Mouse (Mus musculus): Measurements from ENCODE around the gene Kcnk15. TPM values are rescaled to one million over a fixed set of nuclear protein-coding genes. Genes with fewer than 3 reads are reported as not detected.

Kcnk15 gene
- total RNA-seq, 2 experiments from 2014 or later, result not detected

- no peak for DNase-seq
- intact Hi-C loops (cut with DNase I), result no loop called here
These were observed 18.5 kb downstream of the Kcnk15 start for GRCm38 (mm10) chr2:163871906-163872305.

GRCm38 (mm10) chr2:163874877-163875276 lies 21.4 kb downstream of the Kcnk15 start:
- intact Hi-C loops (cut with DNase I), result no loop called here

GRCm38 (mm10) chr2:163875484-163875883 lies 22.0 kb downstream of the Kcnk15 start:
- no peak for DNase-seq

More at GRCm38 (mm10) chr2:163874877-163875276, 21.4 kb downstream of the Kcnk15 start:
- no peak for DNase-seq

GRCm38 (mm10) chr2:163876830-163877498 lies 23.5 kb downstream of the Kcnk15 start:
- no peak for DNase-seq
- intact Hi-C loops (cut with DNase I), result no loop called here

More at GRCm38 (mm10) chr2:163875484-163875883, 22.0 kb downstream of the Kcnk15 start:
- intact Hi-C loops (cut with DNase I), result no loop called here

- DNase-seq, result peak; percentile 15 to 20
- intact Hi-C loops (cut with DNase I), result no loop called here
These were observed 27.4 kb downstream of the Kcnk15 start for GRCm38 (mm10) chr2:163880891-163881290.

- intact Hi-C loops (cut with DNase I), result no loop called here
- DNase-seq, result no peak
These were observed 29.6 kb downstream of the Kcnk15 start for GRCm38 (mm10) chr2:163882859-163883652.

- intact Hi-C loops (cut with DNase I), result no loop called here
- DNase-seq, result no peak
These were observed 36.0 kb downstream of the Kcnk15 start for GRCm38 (mm10) chr2:163889411-163889810.

GRCm38 (mm10) chr2:163890586-163890985 lies 37.1 kb downstream of the Kcnk15 start:
- intact Hi-C loops (cut with DNase I), result loop anchor here (2.0 kb wide), 1 partner anchor 28 kb away; no protein-coding TSS in a partner anchor
- DNase-seq, result no peak

- intact Hi-C loops (cut with DNase I), result loop anchor here (2.0 kb wide), 1 partner anchor 28 kb away; no protein-coding TSS in a partner anchor
- DNase-seq, result no peak
These were observed 37.8 kb downstream of the Kcnk15 start for GRCm38 (mm10) chr2:163891271-163891670.

- no peak for DNase-seq
- intact Hi-C loops (cut with DNase I), result no loop called here
These were observed 40.3 kb downstream of the Kcnk15 start for GRCm38 (mm10) chr2:163893446-163894370.

- intact Hi-C loops (cut with DNase I), result no loop called here
- no peak for DNase-seq
These were observed 41.7 kb downstream of the Kcnk15 start for GRCm38 (mm10) chr2:163895156-163895555.

GRCm38 (mm10) chr2:163897026-163897425 lies 43.6 kb downstream of the Kcnk15 start:
- DNase-seq, result no peak
- intact Hi-C loops (cut with DNase I), result no loop called here

GRCm38 (mm10) chr2:163897988-163898535 lies 44.6 kb downstream of the Kcnk15 start:
- DNase-seq, result no peak
- intact Hi-C loops (cut with DNase I), result no loop called here

- no peak for DNase-seq
- intact Hi-C loops (cut with DNase I), result no loop called here
These were observed 46.5 kb downstream of the Kcnk15 start for GRCm38 (mm10) chr2:163899910-163900411.

GRCm38 (mm10) chr2:163901043-163901442 lies 47.6 kb downstream of the Kcnk15 start:
- intact Hi-C loops (cut with DNase I), result no loop called here
- DNase-seq, result no peak

GRCm38 (mm10) chr2:163902448-163902847 lies 49.0 kb downstream of the Kcnk15 start:
- intact Hi-C loops (cut with DNase I), result no loop called here
- no peak for DNase-seq

- intact Hi-C loops (cut with DNase I), result no loop called here
These were observed 50.0 kb downstream of the Kcnk15 start for GRCm38 (mm10) chr2:163903461-163903860.

GRCm38 (mm10) chr2:163904323-163904722 lies 50.9 kb downstream of the Kcnk15 start:
- no peak for DNase-seq
- intact Hi-C loops (cut with DNase I), result no loop called here

More at GRCm38 (mm10) chr2:163903461-163903860, 50.0 kb downstream of the Kcnk15 start:
- DNase-seq, result no peak

- no peak for DNase-seq
- intact Hi-C loops (cut with DNase I), result no loop called here
These were observed 53.7 kb downstream of the Kcnk15 start for GRCm38 (mm10) chr2:163907131-163907530.

Measured in gastrocnemius, postnatal 36 days (tissue).